Mouse (Mus musculus) intestine, embryonic 16.5 days (tissue): ENCODE measurements around the gene Slc5a12. TPM values are rescaled to one million over a fixed set of nuclear protein-coding genes. Genes with fewer than 3 reads are reported as not detected.

ENCODE experiments used
- ATAC-seq: fragments of 200-750 bp; cut with Nextera tagmentation; 2 replicates; pipeline ENCODE4 v1.8.0; 2017; ENCODE audit warnings: moderate TSS enrichment, moderate library complexity
- H3K27ac ChIP-seq: fragments of 300-500 bp; sonication (generic); 2 replicates; pipeline ENCODE4 v1.5.1; 2014; ENCODE audit warnings: mild to moderate bottlenecking, low read length
- H3K27me3 ChIP-seq: fragments of 300-500 bp; sonication (generic); replicated peaks from 2 replicates; pipeline ENCODE4 v1.6.1; 2014; ENCODE audit warnings: low read length, control low read depth, mixed read lengths; ENCODE audit not compliant: control insufficient read depth, insufficient read depth
- H3K36me3 ChIP-seq: fragments of 300-500 bp; sonication (generic); 2 replicates; pipeline ENCODE4 v1.6.1; 2014; ENCODE audit warnings: low read length, control low read depth; ENCODE audit not compliant: control insufficient read depth, insufficient read depth
- H3K4me1 ChIP-seq: fragments of 300-500 bp; sonication (generic); 2 replicates; pipeline ENCODE4 v1.6.1; 2014; ENCODE audit warnings: low read length, control low read depth, mixed read lengths; ENCODE audit not compliant: control insufficient read depth, insufficient read depth
- H3K4me2 ChIP-seq: fragments of 300-500 bp; sonication (generic); 2 replicates; pipeline ENCODE4 v1.6.1; 2014; ENCODE audit warnings: low read depth, low read length, control low read depth
- H3K4me3 ChIP-seq: fragments of 300-500 bp; sonication (generic); 2 replicates; pipeline ENCODE4 v1.5.1; 2014; ENCODE audit warnings: mild to moderate bottlenecking, low read length
- H3K9ac ChIP-seq: fragments of 300-500 bp; sonication (generic); 2 replicates; pipeline ENCODE4 v1.6.1; 2014; ENCODE audit warnings: low read depth, low read length
- H3K9me3 ChIP-seq: fragments of 300-500 bp; sonication (generic); 2 replicates; pipeline ENCODE4 v1.6.1; 2016; ENCODE audit warnings: low read length, control low read depth; ENCODE audit not compliant: control insufficient read depth
- WGBS: fragments of 180-500 bp; shearing (Covaris S2); extraction: QIAGEN DNeasy Blood & Tissue Kit; methylation state at CpG from one replicate; pipeline ENCODE4 v1.1.7; 2014; 5-methylcytosine and 5-hydroxymethylcytosine counted together
- polyA plus RNA-seq: library from polyadenylated mRNA; unstranded; fragments of >200 nt; fragmentation: Nextera tagmentation; extraction: Ambion mirVana; gene quantifications from 2 replicates; pipeline ENCODE4 v1.2.1, GENCODE M21; 2015

Gene Slc5a12
- polyA plus RNA-seq, 1 experiment from 2014 or later, result 0.11 TPM

DNA sequence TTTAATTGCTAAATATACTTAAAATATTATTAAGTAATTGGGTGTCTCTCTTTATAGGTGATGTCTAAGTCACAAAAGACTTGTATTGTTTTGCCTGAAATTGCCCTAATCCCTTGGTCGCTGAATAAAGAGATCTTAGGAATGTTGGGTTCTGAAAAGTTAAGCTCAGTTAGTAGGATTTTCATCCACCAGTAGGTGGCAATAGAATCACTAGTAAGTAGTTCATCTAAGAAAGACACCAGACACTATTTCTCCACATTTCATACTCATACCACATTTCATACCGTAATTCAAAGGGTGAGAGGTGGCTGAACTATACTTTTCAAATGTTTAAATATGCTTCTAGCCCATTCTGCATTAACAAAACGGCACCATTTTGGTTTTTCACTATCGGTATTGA, 66.2 kb downstream of the Slc5a12 start:
- Histone ChIP-seq H3K4me1 (no peaks in the 10 kb centered on the region), H3K4me3 (no peak overlapping the region), H3K36me3 (no peaks in the 10 kb centered on the region), H3K9ac (no peak overlapping the region), H3K27me3 (no peaks in the 10 kb centered on the region), H3K4me2 (no peak overlapping the region), H3K27ac (no peak overlapping the region), H3K9me3 (no peaks in the 10 kb centered on the region)
- ATAC-seq, result no peak
- WGBS, result 47% methylated on average over 4 of the region's 4 CpGs

GRCm38 (mm10) chr2:110671071-110671624, 74.0 kb downstream of the Slc5a12 start:
- no peak overlapping the region for H3K4me3 ChIP-seq
- H3K4me2 ChIP-seq, result no peak overlapping the region
- H3K9ac ChIP-seq, result no peak overlapping the region
- H3K27me3 ChIP-seq, result no peaks in the 10 kb centered on the region
- no peak overlapping the region for H3K27ac ChIP-seq
- no peak for ATAC-seq
- H3K9me3 ChIP-seq, result no peaks in the 10 kb centered on the region
- no peaks in the 10 kb centered on the region for H3K36me3 ChIP-seq
- no peaks in the 10 kb centered on the region for H3K4me1 ChIP-seq
- 80% methylated on average over 2 of the region's 2 CpGs for WGBS

Other genes starting within 250 kb of the Slc5a12 start
- 25.2 and 27.4 TPM in 2 replicates for gene Fibin, start 234.1 kb upstream of the Slc5a12 start, polyA plus RNA-seq
- gene Muc15, start 124.0 kb downstream of the Slc5a12 start, polyA plus RNA-seq, result not detected in 2 replicates